ENCODE assay signal across 7 mouse cellular contexts in genomic region chr7:75852363-75852762, GRCm38 (mm10). TPM values are rescaled to one million over a fixed set of nuclear protein-coding genes. Genes with fewer than 3 reads are reported as not detected.
DNase-seq lines count a peak whose midpoint lies in the region; ATAC-seq and TF ChIP-seq lines count a peak whose summit lies in the region.

No protein-coding gene starts in this region.

- DNase-seq in urinary bladder, postnatal 36 days (ENCODE audit: low spot score in 2 of 2): peak; percentile 36 to 62
- no peak for DNase-seq in urinary bladder, postnatal 10 days (ENCODE audit: low spot score)
- DNase-seq in cerebellum, postnatal 36 days: peak; percentile 48 to 50
- DNase-seq in kidney, postnatal 10 days: peak; percentile 61
- peak; percentile 62 for DNase-seq in right cerebral cortex, postnatal 25 days

- no peak overlapping the region for H3K9ac ChIP-seq in lung, embryonic 15.5 days
- H3K9ac ChIP-seq in intestine, postnatal 0 days (ENCODE audit: low read depth, low read length): no peak overlapping the region

- TF ChIP-seq CTCF in intestine, postnatal 0 days (IDR thresholded peaks at IDR 0.05; ENCODE audit: low read depth): no peak

- ATAC-seq in lung, embryonic 15.5 days (ENCODE audit: borderline replicate concordance, extremely low read depth, low FRiP score, low TSS enrichment): no peak
- ATAC-seq in intestine, postnatal 0 days: no peak

- H3K4me2 ChIP-seq in lung, embryonic 15.5 days: no peak overlapping the region
- H3K4me2 ChIP-seq in intestine, postnatal 0 days (replicated peaks; ENCODE audit: low read depth): no peak overlapping the region

- WGBS in lung, embryonic 15.5 days: 44% methylated on average over 4 of the region's 4 CpGs
- 65% methylated on average over 4 of the region's 4 CpGs for WGBS in intestine, postnatal 0 days

- H3K27me3 ChIP-seq in lung, embryonic 15.5 days: no peaks in the 10 kb centered on the region
- H3K27me3 ChIP-seq in intestine, postnatal 0 days (replicated peaks; ENCODE audit: control insufficient read depth, insufficient read depth, low read length): no peaks in the 10 kb centered on the region

- H3K4me1 ChIP-seq in lung, embryonic 15.5 days: peaks cover 54% of the 10 kb centered on the region
- H3K4me1 ChIP-seq in intestine, postnatal 0 days (replicated peaks; ENCODE audit: control insufficient read depth, insufficient read depth, low read length): peaks cover 5% of the 10 kb centered on the region

- no peaks in the 10 kb centered on the region for H3K9me3 ChIP-seq in lung, embryonic 15.5 days
- no peaks in the 10 kb centered on the region for H3K9me3 ChIP-seq in intestine, postnatal 0 days (ENCODE audit: control insufficient read depth)

- 0 out of 2 replicates have a peak overlapping the region, but pooled peaks have one; percentile 6 for H3K27ac ChIP-seq in lung, embryonic 15.5 days
- no peak overlapping the region for H3K27ac ChIP-seq in intestine, postnatal 0 days (ENCODE audit: low read depth, low read length)

- no peak overlapping the region for H3K4me3 ChIP-seq in lung, embryonic 15.5 days
- H3K4me3 ChIP-seq in intestine, postnatal 0 days (ENCODE audit: low read depth, low read length): no peak overlapping the region

- no peaks in the 10 kb centered on the region for H3K36me3 ChIP-seq in lung, embryonic 15.5 days
- H3K36me3 ChIP-seq in intestine, postnatal 0 days (ENCODE audit: control insufficient read depth, insufficient read depth): peaks cover 7% of the 10 kb centered on the region; the same call in 1 of the 2 replicates

RNA-seq across cellular contexts. Expression of gene Klhl25, which starts 4.3 kb away (rescaled TPM):
- 20.4 and 20.9 TPM in 2 replicates for polyA plus RNA-seq in lung, embryonic 15.5 days (2015; fragmentation: Nextera tagmentation; extraction: Ambion mirVana)
- 4.2 and 5.0 TPM in 2 replicates for polyA plus RNA-seq in intestine, postnatal 0 days (2015; fragmentation: Nextera tagmentation; extraction: Ambion mirVana)
